Mouse (Mus musculus): Measurements from ENCODE around the gene Pds5a.
"Not testable (repeated sequence)": the region's sequence is repeated elsewhere in the genome, so short reads cannot be mapped to it uniquely, and the experiment has no call there.

Gene Pds5a

DNA sequence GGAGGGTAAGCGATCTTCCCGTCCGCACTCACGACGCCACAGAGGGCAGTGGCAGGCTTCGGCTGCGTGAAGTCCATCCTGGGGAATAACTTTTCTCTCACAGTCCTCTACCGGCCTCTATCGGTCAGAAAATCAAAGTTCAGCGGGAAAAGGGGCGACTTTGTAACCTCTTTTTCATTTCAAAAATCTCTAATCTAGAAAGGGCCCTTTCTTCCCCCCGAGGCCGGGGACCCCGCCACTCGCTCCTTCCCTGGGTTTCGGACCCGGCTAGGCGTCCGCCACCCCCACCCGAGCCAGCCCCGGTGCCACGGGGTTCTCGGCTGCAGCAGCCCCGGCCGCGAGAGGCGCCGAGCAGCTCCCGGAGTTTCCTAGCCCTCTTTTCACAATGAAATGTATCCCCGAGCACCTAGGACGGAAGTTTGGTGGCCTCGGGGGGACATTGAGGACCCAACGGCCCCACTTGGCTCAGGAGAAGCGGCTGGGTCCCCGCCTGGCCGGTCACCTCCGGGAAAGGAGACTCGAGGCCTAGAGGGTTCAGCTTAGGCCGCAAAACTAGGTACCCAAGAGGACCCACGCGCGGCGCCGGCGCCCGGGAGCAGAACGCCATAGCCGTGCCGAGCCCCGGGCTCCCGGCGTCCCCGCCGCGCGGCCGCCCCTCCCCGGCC lies 1.1 kb downstream of the Pds5a start:
- peak; percentile 85 for DNase-seq (ENCODE audit: low read depth)

DNA sequence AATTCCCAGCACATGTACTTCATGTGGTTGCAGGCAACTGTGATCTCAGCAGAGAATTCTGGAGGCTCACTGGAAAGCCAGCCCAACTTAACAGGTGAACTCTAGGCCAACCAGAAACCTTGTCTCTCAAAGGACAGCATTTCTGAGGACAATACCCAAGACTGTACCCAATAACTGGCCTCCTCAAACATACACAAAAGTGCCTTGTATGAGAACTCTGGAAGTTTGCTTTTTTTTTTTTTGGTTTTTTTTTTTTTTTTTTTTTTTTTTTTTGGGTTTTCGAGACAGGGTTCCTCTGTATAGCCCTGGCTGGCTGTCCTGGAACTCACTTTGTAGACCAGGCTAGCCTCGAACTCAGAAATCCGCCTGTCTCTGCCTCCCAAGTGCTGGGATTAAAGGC lies 4.0 kb downstream of the Pds5a start:
- not testable (repeated sequence) for DNase-seq (ENCODE audit: low read depth)

DNA sequence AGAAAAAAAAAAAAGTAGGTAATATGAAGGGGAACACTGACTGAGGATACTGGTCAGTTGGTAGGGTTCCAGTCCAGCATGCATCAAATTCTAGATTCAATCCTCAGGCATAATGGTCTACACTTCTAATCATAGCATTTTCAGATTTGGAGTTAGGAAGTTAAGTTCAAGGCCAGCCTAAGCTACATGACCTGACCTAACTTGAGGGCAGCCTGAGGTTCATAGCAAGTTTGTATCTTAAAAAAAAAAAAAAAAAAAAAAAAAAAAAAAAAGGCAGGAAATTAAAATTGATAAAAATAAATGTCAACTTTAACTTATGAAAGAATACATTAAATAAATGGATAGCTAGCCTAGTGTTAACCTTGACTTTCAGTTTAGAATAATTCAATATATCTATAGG lies 5.1 kb downstream of the Pds5a start:
- DNase-seq (ENCODE audit: low read depth), result no peak

DNA sequence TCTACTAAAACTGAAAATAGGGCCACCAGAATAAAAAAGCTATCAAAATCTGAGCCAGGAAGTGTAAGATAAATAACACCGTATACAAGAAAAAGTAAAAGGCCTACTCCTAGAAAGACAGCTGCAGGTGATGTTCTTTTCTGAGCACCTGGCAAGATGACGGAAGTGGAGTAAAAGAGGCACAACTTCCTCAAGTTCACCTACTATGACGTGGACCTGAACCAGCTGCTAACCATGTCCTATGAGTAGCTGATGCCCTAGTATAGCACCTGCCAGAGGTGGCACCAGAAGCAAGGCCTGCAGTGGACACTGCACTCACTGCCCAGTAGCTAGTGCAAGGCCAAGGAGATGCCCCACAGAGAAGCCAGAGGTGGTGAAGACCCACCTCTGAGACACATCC lies 9.3 kb downstream of the Pds5a start:
- peak; percentile 52 for DNase-seq (ENCODE audit: low read depth)

DNA sequence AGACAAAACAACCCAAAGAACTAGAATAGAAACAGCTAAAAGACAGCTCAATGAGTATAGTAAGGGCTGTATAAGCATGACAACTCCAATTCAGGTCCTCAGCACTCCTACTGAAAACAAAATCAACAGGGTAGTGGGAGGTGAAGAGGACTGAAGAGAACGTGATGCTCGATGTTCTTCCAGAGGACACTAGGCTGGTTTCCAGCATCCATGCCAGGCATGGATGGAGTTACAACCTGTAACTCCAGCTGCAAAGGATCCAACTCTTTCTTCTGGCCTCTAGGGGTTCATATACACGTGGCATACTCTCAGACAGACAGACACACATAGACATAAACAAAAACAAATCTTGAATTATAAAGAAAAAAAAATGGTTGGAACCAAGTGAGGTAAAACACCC lies 11.3 kb downstream of the Pds5a start:
- DNase-seq (ENCODE audit: low read depth), result no peak

DNA sequence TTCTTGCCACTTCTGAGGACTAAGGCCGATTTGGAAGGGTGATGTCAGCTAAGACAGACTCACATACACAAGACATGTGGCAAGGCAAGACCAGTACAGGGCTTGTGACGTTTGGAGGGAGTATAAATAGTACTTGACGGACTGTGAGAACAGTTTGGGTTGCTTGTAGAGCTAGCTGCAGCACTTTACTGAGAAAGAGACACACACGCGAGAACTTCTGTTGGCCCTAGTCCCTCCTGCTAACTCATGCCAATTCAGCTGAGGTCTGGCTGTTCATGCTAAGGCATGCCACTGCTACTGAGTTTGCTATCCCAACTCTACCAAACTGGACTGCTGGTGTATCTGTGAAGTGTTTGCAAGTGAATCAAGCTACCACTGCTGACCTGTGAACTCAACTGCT lies 19.2 kb downstream of the Pds5a start:
- DNase-seq (ENCODE audit: low read depth), result no peak

DNA sequence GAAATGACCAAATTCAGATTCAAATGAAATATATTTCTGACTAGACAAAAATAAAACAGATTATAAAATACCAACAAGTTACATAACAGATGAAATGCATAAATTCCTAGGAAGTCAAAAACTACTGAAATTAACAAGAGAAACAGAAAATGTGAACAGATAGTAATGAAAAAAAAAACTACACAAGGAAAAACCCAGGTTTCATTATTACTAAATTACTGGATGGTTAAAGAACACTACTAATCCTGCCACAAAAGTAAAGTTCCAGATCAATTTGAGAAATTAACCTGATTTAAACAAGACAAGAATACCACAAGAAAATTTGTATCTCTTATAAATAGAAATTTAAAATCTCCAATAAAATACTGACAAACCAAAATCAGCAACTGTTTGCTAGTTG lies 25.9 kb downstream of the Pds5a start:
- DNase-seq (ENCODE audit: low read depth), result no peak

DNA sequence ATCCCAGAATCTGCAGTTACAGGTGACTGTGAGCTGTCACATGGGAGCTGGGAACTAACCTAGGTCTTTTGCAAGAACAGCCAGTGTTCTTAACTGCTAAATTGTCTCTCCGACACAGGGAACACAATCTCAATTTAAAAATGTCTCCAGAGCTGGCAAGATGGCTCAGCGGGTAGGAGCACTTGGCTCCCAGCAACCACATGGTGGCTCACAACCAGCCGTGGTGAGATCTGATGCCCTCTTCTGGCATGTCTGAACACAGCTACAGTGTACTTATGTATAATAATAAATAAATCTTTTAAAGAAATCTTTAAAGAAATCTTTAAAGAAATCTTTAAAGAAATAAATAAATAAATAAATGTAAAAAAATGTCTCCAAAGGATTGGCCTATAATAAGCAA lies 30.4 kb downstream of the Pds5a start:
- DNase-seq (ENCODE audit: low read depth), result peak; percentile 33

DNA sequence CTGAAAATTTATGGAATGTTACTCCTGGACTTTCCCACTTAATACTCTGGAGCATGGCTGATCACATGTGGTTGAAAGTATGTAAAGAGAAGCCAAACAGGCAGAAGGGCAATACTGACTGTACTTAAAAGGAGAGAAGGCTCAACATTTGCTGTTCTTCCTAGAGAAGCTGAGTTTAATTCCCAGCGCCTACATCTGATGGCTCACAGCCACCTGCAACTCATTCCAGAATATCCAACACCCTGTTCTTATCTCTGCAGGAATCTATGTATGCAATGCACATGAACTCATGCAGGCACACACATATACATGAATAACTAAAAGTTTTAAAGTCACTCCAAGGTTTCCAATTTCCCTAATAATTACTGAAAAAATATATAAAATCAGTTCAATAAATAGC lies 32.7 kb downstream of the Pds5a start:
- DNase-seq (ENCODE audit: low read depth), result no peak

DNA sequence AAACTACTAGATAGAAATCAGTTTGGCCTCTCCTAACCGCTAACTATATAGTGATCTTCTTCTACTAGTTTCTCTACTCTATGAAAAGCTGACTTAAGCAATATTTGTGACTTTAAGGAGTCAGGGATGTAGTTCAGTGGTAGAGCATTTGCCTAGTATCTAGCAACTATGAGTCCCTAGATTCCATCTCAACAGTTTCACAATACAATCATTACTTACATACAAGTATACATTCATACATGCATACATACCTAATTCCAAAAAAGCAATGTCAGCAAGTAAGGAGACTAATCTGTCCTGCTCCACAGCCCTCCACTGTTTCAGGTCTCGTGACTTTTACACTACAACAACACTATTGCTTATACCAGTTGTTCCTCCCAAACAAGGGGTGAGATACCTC lies 36.1 kb downstream of the Pds5a start:
- no peak for DNase-seq (ENCODE audit: low read depth)

DNA sequence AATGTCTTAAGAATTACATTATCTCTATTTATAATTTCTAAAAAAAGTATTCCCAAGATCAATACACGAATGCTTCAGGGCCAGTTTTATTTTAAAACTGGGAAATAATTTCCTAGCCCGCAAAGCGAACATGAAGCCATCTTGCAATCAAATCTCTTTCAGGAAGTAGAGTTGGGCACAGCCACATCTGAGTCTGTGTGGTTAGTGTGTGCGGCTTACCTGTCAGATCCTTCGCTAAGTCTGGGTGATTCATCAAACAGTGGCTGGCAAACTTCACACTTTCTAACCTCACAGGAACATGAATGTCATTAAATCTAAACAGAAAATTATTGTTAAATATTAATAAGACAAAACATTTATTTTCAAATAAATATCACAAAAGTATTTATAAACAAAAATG lies 44.3 kb downstream of the Pds5a start:
- DNase-seq (ENCODE audit: low read depth), result peak; percentile 62

DNA sequence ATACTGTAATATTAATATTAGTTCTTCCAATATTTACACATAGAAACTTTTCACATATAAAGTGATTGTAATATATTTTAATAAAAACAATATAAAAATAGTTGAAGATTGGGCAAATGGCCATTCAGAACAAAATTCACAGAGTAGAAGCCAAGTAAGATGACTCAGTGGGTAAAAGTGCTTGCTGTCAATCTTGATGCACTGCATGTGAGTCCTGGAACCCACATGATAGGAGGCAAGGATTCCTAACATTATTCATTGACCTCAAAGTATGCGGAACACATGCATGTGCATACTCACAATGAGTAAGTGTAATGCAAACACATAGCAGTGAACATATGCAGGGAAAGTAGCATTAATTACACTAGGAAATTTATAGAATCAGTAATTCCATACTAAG lies 59.2 kb downstream of the Pds5a start:
- no peak for DNase-seq (ENCODE audit: low read depth)

DNA sequence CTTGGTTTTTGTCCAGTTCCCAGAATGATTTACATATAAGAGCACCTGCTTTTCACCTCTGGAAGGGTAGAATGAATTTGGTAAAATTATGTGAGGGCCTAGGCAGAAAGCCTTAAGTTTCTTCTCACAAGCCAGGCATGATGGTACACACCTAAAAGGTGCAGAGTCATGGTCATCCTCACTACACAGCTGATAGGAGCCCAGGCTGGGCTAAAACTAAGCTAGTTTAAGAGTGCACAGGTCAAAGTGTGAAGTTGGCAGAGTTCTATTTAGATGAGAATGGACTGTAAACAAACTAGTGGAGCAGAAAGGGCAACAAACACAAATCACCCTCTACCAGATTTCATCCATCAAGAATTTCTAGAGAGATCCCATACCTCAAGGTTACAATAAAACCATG lies 73.7 kb downstream of the Pds5a start:
- DNase-seq (ENCODE audit: low read depth), result no peak

DNA sequence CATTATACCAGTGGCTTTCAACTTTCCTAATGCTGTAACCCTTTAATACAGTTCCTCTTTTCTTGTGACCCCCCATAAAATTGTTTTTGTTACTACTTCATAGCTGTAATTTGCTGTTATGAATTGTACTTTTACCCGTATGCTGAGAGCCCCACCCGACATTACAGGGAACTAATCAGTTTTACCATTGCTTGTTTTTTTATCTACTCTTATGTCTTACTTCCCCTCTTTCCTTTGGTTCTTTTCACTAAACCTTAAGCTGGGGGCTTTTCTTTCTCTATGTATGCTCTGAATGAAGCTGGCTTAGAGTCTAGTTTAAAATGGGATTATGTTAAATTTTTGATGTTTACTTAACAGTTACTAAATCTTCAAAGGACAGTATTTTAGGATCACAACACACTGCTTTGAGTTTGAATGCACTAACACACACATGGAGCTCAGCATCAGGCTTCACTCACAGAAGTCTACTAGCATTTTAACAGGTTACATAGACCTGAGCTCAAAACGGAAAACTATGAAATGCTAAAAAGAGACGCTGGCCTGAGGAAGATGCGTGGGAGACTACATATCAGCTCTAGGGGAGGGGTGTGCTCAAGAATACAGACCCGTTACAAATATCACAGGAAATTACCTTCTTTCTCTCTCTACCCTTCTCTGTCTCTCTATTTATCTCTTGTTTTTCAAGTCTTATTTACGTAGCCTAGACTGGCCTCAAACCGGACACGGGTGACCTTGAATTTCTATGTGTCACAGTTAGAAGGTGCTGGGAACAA lies 84.7 kb downstream of the Pds5a start:
- no peak for DNase-seq (ENCODE audit: low read depth)

DNA sequence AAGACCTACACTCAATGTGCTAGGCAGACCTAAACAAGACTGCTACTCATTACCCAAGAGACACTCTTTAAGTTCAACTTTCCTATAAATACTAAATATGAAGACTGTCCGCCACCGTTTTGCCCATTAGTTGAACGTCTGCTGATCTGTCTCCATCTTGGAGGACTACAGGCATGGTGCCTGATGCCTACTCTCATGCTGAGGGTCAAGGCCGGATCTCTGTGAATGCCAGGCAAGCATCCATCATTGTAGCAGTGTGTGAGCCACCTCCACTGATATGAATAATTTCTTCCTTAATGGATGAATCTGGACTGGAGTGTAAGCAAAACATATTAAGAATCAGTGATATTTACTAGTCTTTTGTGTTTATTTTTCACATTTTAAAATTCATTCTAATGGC lies 87.5 kb downstream of the Pds5a start:
- no peak for DNase-seq (ENCODE audit: low read depth)

DNA sequence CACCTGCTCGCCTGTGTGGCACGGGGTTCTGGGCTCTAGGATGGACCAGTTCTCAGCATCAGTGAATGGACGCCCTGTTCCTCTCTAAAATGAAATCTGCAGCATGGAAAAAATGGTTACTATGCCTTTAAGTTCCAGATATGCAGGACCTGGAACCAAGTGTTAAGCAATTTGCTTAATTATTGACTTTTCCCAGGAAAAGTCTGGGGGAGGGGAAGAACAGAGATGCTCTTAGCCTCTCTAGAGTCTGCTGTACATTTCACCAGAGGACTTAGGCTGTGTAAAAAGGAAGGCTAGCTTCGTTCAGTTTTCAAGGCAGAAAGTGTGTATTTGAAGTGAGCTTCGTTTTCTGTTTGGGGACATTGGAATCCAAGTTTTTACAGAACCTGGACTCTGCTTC lies 88.3 kb downstream of the Pds5a start:
- no peak for DNase-seq (ENCODE audit: low read depth)

DNA sequence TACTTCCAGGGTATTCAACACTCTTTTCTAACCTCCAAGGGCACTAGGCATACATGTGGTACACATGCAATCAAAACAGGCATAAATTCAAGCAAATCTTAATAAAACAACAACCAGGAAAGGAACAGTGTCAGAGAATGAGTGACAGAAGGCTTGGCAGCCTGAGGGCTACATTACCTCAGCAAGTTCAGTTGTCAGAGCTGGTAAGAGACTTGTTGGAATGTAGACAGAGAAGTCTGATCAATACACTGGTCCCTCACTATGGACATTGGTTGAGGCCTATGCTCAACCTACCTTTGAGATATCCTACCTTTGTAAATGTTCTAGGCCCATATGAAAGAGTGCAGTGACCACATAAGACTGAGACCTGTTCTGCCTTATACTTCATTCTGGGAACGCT lies 91.3 kb downstream of the Pds5a start:
- DNase-seq (ENCODE audit: low read depth), result no peak

DNA sequence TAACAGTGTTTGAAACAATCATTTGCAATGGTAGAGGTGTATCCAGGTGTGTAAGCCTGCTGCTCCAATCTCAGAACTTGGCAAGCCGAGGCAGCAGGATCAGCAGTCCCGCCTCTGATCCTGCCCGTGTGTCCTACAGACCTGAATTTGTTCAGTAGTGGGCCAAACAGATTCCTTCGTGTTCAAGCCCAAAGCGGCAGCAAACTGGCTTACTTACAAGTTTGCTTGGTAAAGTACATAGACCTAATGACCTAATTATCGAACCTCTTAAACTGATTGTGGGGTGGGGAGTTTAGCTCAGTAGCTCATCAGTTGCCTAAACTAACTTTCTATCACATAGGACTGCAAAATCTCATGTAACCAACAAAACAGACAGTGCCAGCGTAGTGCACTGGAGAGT lies 98.4 kb downstream of the Pds5a start:
- DNase-seq (ENCODE audit: low read depth), result no peak

DNA sequence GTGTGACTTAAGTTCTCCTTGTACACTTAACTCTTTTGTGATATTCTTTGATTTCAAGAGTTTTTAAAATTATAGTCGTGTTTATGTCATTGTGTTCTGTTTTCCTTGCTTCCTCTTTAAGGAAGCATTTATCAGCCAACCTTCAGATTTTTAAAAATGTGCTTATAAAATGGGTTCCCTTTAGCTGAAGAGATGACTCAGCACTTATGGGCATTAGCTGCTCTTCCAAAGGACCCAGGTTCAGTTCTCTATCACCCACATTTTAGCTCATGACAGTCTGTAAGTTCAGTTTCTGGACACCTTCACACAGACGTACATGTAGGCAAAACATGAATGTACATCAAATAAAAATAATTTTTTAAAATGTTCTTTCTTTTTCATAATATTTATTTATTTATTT lies 105.7 kb downstream of the Pds5a start:
- no peak for DNase-seq (ENCODE audit: low read depth)

DNA sequence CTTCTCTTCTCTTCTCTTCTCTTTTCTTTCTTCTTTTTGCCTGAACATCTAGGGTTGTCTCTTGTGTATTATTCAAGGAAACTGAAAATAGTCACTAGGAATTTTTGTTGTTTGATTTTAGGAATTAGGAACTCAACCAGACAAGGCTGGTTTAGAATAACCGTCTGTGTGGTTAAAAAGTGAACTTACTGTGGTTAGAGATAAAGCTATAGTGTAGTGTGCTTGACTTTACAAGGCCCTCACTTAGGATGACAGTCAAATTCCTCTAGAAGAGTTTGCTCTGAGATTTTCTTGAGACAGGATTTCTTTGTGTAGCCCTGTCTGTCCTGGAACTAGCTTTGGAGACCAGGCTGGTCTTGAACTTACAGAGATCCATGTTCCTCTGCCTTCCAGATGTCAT lies 107.9 kb downstream of the Pds5a start:
- DNase-seq (ENCODE audit: low read depth), result no peak

DNA sequence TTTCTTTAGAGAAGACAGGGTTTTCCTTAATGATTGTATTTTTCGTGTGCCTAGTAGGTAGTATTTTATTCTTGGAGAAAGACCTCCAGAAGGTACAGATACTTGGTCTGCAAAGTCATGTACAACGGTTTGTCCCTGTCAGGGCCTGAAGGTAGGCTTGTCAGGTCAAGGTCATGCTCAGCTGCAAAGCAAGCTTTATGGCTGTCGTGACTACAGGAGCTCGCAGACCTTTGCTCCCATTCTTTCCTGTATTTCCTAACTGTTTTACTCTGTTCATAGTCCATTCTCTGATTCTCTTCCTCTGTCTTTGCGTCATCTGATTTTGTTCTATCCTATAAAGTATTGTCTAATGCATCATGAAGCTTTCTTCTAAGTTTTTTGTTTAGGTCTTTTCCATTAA lies 111.8 kb downstream of the Pds5a start:
- no peak for DNase-seq (ENCODE audit: low read depth)

DNA sequence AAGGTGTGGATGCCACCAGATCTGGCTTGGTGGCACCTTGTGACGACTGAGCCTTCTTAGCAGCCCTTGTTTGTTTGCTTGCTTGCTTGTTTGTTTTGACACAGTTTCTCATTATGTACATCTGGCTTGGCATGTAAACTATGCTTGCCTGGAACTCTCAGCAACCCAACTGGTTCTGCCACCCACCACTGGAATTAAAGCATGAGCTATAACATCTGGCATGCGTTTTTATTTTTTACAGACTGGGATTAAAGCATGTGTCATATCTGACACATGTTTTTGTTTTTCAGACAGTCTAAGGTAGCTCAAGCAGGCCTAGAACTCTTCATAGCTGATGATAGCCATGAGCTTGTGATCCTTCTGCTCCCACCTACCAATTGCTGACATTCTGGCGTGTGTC lies 119.5 kb downstream of the Pds5a start:
- no peak for DNase-seq (ENCODE audit: low read depth)

DNA sequence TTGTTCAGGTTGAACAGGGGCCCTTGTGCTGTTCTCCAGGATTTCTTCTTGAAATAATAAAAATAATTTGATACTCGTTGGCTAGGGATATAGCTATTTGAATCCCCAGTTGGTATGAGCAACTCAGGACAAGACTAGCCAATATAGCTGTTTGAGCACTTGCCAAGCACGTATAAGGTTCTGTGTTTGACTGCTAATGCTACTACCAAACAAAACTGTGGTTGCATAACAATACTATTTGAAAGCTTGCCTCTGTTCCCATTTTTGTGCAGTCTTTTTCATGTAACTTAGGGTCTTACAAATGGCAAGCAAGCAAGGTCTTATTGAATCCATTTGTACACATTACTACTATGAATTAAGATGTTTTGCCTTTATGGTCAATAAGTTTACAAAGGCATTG lies 122.2 kb downstream of the Pds5a start:
- no peak for DNase-seq (ENCODE audit: low read depth)

DNA sequence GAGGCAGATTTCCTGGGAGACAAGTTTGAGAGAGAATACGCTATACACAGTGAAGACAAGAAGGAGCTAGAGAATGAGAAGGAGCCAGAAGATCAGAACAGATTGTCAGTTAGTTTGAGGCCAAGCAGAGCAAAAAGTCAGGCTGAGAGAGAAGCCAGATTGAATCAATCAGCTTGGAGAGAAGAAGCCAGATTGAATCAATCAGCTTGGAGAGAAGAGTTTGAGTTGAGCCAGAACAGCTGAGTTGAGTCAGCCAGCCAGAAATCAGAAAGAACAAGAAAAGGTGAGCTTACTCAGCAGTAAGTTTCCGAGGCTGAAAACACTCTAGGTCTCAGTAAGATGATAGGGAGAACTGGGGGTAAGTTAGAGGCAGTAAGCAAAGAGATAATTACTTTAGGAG lies 123.2 kb downstream of the Pds5a start:
- DNase-seq (ENCODE audit: low read depth), result no peak

Measured in naive thymus-derived CD4-positive, alpha-beta T cell, adult 2 months (primary cell).